Mouse (Mus musculus) lung, embryonic 16.5 days (tissue): Measurements from ENCODE around the gene Slc25a25. TPM values are rescaled to one million over a fixed set of nuclear protein-coding genes. Genes with fewer than 3 reads are reported as not detected.
A peak's percentile ranks its signal among the peaks of the same experiment; 100 is the strongest.

Source experiments
- ATAC-seq: fragments of 200-750 bp; cut with Nextera tagmentation; 2 replicates; pipeline ENCODE4 v1.8.0; 2017; ENCODE audit warnings: low read depth, mild to moderate bottlenecking, moderate library complexity
- H3K27ac ChIP-seq: fragments of 300-500 bp; sonication (generic); 2 replicates; pipeline ENCODE4 v1.5.1; 2014; ENCODE audit warnings: mild to moderate bottlenecking, control low read depth, low read length
- H3K27me3 ChIP-seq: fragments of 300-500 bp; sonication (generic); 2 replicates; pipeline ENCODE4 v1.6.1; 2014; ENCODE audit warnings: low read depth, low read length, mixed read lengths; ENCODE audit not compliant: control insufficient read depth, insufficient read depth
- H3K36me3 ChIP-seq: fragments of 300-500 bp; sonication (generic); 2 replicates; pipeline ENCODE4 v1.6.1; 2014; ENCODE audit warnings: low read length; ENCODE audit not compliant: control insufficient read depth, insufficient read depth
- H3K4me1 ChIP-seq: fragments of 300-500 bp; sonication (generic); replicated peaks from 2 replicates; pipeline ENCODE4 v1.6.1; 2014; ENCODE audit warnings: low read length, mixed read lengths; ENCODE audit not compliant: control insufficient read depth, insufficient read depth
- H3K4me2 ChIP-seq: fragments of 300-500 bp; sonication (generic); 2 replicates; pipeline ENCODE4 v1.6.1; 2014; ENCODE audit warnings: low read depth, low read length, control low read depth
- H3K4me3 ChIP-seq: fragments of 300-500 bp; sonication (generic); 2 replicates; pipeline ENCODE4 v1.5.1; 2014; ENCODE audit warnings: mild to moderate bottlenecking, low read length, control low read depth
- H3K9ac ChIP-seq: fragments of 300-500 bp; sonication (generic); 2 replicates; pipeline ENCODE4 v1.6.1; 2014; ENCODE audit warnings: low read length, control low read depth
- H3K9me3 ChIP-seq: fragments of 300-500 bp; sonication (generic); 2 replicates; pipeline ENCODE4 v1.6.1; 2016; ENCODE audit warnings: low read length; ENCODE audit not compliant: control insufficient read depth
- WGBS: fragments of 180-500 bp; shearing (Covaris S2); extraction: QIAGEN DNeasy Blood & Tissue Kit; methylation state at CpG from one replicate; pipeline ENCODE4 v1.1.7; 2014; 5-methylcytosine and 5-hydroxymethylcytosine counted together
- polyA plus RNA-seq: library from polyadenylated mRNA; unstranded; fragments of >200 nt; fragmentation: Nextera tagmentation; extraction: Ambion mirVana; gene quantifications from 2 replicates; pipeline ENCODE4 v1.2.1, GENCODE M21; 2015

Slc25a25 gene
- polyA plus RNA-seq, 1 experiment from 2014 or later = 17.5 TPM

DNA sequence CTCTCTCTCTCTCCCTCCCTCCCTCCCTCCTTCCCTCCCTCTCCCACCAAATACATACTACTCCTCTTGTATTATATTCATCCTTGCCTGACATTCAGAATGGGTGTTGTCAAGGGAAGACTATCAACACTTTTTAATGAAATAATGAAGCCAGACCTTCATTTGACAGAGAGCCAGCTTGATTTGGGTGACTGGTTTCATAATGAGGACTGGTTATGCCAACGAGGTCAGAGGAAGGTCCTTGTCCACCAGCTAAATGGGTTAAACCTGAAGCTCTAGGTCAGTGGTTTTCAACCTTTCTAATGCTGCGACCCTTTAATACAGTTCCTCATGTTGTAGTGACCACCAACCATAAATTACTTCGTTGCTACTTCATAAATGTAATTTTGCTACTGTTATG is 12.5 kb downstream of the Slc25a25 start:
- Histone ChIP-seq H3K36me3 (no peaks in the 10 kb centered on the region), H3K9me3 (no peaks in the 10 kb centered on the region), H3K9ac (no peak overlapping the region), H3K4me1 (peaks cover 31% of the 10 kb centered on the region), H3K4me2 (no peak overlapping the region), H3K27me3 (no peaks in the 10 kb centered on the region), H3K27ac (no peak overlapping the region), H3K4me3 (no peak overlapping the region)
- WGBS = 83% methylated on average over 3 of the region's 3 CpGs
- no peak for ATAC-seq

DNA sequence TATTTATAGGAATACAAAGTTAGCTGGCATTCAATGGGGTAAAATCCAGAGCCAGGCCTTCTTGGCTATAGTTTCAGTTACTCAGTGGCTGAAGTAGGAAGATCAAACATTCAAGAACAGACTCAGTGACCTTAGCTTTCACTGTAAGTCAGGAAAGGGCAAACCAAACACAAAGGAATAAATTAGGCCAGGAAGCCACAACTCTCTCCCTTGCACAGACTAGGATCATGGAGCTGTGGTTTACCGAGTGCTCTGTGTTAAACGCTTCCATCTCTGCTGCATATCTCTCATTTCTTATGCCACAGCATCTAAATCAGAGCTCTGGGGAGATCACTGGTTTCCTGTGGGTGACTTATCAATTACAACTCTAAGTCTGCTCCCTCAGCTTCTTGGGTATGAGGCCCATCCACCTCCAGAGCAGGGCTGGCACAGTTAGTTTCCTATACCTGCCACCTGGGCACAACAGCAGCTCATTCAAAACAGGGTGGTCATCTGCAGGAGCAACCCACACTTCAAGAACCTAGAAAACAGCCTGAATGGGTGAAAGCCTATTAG is 13.6 kb downstream of the Slc25a25 start:
- Histone ChIP-seq H3K4me3 (no peak overlapping the region), H3K36me3 (no peaks in the 10 kb centered on the region), H3K27me3 (no peaks in the 10 kb centered on the region), H3K9me3 (no peaks in the 10 kb centered on the region), H3K4me2 (no peak overlapping the region), H3K27ac (peak overlapping the region; percentile 76), H3K4me1 (peaks cover 31% of the 10 kb centered on the region), H3K9ac (peak overlapping the region; percentile 5)
- no peak for ATAC-seq
- WGBS = 60% methylated on average over 2 of the region's 2 CpGs

DNA sequence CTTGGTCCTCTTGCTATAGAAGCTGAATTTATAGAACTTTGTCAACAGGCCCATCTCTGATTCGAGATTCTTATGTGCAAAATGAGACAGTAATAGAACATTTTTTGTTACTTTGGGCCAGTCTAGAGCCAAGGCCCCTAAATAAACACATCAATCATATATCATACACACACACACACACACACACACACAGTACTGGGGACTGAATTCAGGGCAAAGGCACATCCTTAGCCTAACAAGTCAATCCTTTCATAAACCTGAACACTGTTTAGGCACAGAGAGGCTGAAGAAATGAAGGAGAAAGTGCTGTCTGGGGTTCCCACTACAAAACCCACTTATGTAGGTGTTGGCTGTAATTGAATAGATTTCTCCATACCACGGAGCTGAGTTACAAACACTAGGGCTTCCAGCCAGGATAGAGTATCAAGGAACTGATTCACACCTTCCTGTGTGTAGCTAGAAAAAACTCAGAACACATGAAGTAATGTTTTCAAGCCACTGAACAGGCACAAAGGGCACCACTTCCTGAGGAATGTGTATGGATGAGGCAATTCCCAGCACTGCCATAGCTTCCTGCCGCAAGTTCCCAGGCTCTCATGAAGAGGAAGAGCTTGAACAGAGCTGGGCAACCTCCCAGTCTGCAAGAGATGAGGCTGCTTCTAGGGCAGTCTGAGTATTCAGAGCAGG is 14.4 kb downstream of the Slc25a25 start:
- ATAC-seq = peak; percentile 84
- Histone ChIP-seq H3K36me3 (no peaks in the 10 kb centered on the region), H3K9me3 (no peaks in the 10 kb centered on the region), H3K9ac (no peak overlapping the region), H3K4me1 (peaks cover 31% of the 10 kb centered on the region), H3K4me3 (no peak overlapping the region), H3K4me2 (no peak overlapping the region; the same call in 1 of the 2 replicates), H3K27me3 (no peaks in the 10 kb centered on the region), H3K27ac (peak overlapping the region; percentile 76)
- 35% methylated on average over 3 of the region's 3 CpGs for WGBS

DNA sequence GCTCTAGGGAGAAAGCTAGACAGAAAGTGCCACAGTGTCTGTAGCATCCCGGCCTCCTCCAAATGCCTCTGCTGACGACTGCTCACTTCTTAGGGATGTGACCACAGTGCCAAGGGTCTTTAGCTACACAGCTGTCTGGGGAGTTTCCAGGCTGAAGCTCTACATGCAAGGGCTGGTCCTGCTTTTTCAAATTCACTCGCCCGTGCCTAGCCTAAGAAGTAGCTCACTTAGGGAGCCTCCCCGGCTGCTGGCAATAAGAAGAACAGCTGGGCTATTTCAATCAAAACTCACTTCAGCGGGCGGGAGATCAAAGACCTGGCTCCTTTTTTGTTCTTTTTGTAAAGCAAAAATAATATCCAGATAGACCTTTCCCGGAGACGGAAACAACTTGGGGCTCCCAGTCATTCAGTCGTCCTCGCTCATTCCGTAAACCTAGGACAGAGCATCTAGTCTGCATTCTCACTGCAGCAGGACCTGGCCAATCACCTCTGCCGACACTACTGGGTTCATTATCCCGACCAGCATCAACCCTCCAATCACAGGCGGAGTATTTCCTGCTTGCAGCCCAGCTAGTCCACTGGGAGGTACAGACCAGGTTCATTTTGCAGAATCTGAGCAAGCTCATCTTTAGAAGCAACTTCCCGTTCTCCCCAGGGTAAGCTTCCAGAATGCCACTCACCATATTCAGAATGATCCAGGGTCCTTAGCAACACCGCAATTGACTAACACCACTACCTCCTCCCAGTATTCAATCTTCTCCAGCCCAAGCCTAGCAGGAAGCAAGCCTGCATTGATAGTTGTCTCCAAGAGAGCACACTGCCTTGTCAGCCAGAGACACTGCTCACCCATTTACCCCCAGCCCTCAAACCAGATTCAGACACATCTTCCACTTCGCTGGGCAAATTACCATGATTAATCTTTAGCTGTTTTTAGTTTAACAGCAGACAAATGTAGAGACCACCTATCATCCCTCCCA is 20.3 kb downstream of the Slc25a25 start:
- Histone ChIP-seq H3K36me3 (no peaks in the 10 kb centered on the region), H3K9ac (peak overlapping the region; percentile 57), H3K4me2 (peak overlapping the region; percentile 58), H3K4me1 (peaks cover 45% of the 10 kb centered on the region), H3K27me3 (no peaks in the 10 kb centered on the region), H3K9me3 (no peaks in the 10 kb centered on the region), H3K27ac (peak overlapping the region; percentile 73), H3K4me3 (peak overlapping the region; percentile 46)
- peak; percentile 82 for ATAC-seq
- 7% methylated on average over 18 of the region's 18 CpGs for WGBS

DNA sequence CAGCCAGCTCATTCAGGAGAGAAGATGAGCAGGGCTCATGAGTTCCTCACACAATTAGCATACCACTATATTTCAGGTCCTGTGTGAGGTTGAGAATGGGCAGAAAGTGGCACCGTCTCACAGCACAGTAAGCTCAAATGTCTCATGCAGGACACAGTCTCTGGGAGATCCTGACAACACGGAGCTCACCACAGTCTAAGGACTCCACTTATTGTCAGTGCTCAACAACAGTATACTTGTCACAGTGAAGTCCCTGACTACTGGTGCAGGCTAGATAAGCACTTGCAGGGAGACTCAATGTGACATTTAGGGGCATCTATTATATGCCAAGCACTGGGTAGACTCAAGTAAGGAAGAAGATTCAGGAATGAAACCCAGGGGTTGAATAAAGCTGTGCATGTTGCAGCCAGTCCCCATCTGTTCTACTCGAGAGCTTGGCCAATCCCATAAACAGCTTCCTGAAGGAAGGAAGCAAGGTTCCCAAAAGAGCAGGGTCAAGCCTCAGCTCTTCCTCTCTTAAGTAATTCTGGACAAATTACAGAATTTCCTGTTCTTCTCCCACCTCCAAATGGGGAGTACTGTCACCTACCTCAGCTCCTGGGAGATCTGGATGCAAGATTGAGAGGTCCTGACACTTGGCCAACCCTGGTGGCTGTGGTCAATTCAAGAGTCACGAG is 21.9 kb downstream of the Slc25a25 start:
- Histone ChIP-seq H3K4me3 (no peak overlapping the region), H3K4me2 (no peak overlapping the region), H3K27ac (peak overlapping the region; percentile 34; the same call in 1 of the 2 replicates), H3K9me3 (no peaks in the 10 kb centered on the region), H3K36me3 (no peaks in the 10 kb centered on the region), H3K27me3 (no peaks in the 10 kb centered on the region), H3K4me1 (peaks cover 56% of the 10 kb centered on the region), H3K9ac (no peak overlapping the region)
- 59% methylated on average over 4 of the region's 4 CpGs for WGBS
- no peak for ATAC-seq

DNA sequence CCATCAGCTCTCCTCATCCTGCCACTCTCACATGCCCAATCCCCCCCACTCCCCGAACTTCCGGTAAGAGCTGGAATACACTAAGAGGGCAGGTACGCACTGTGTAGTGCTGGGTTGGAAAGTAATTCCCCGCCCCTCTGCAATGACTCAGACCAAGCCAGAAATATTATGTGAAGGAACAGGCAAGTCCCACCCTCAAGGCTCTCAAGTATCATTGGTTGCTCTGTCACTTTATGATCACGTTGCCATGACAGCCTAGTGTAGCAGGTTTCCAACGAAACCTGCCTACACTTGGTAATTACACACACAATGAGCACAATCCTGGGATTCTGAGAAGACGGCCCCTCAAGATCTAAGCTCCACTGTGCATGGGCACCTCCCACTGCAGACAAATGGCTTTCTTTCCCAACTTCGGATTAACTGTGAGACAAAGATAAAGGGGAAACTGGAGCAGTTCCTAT is 23.0 kb downstream of the Slc25a25 start:
- Histone ChIP-seq H3K4me2 (peak overlapping the region; percentile 29), H3K27me3 (no peaks in the 10 kb centered on the region), H3K4me1 (peaks cover 64% of the 10 kb centered on the region), H3K4me3 (no peak overlapping the region), H3K36me3 (no peaks in the 10 kb centered on the region), H3K27ac (peak overlapping the region; percentile 56), H3K9ac (no peak overlapping the region), H3K9me3 (no peaks in the 10 kb centered on the region)
- WGBS = 34% methylated on average over 8 of the region's 8 CpGs
- ATAC-seq = peak; percentile 50

DNA sequence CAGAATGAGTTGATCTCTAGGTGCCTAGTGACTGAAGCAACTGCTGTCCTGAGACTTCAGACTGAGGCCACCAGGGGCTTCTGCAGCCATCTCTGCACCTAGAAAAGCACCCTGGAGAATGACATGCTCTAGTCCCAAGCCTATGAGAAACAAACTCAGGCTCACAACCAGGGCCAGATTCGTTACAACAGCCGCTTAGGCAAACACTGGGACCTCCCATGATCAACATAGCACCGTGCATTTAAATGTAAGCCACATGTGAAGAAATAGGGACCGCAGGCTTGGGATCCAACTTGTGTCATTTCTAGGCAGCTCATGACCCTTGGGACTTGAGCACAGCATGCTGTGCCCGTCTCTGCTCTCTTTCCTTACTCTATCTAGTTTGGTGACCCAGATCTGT is 23.5 kb downstream of the Slc25a25 start:
- Histone ChIP-seq H3K9ac (no peak overlapping the region), H3K27me3 (no peaks in the 10 kb centered on the region), H3K4me1 (peaks cover 70% of the 10 kb centered on the region), H3K9me3 (no peaks in the 10 kb centered on the region), H3K4me2 (no peak overlapping the region), H3K27ac (peak overlapping the region; percentile 56), H3K36me3 (no peaks in the 10 kb centered on the region), H3K4me3 (no peak overlapping the region)
- WGBS = 76% methylated on average over 5 of the region's 5 CpGs
- no peak for ATAC-seq

DNA sequence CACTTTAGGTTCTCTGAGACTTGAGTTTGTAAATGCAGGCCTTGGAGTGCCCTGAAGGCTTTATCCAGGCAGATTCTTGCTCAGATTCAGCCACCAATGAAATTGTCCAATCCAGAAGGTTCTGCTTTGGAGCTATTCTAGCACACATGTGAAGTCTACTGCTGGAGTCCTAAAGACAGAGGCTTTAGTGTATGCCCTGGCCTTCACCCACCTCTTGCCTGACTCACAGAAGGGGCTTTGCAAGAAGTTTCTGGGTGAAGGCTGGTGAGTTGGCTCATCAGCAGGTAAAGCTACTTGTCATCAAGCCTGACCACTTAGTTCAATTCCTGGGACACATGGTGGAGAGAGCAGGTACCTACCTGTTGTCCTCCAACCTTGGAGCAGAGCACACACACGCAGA is 25.1 kb downstream of the Slc25a25 start:
- ATAC-seq = no peak
- Histone ChIP-seq H3K9ac (no peak overlapping the region), H3K36me3 (no peaks in the 10 kb centered on the region), H3K4me3 (no peak overlapping the region), H3K9me3 (no peaks in the 10 kb centered on the region), H3K4me2 (no peak overlapping the region), H3K27me3 (no peaks in the 10 kb centered on the region), H3K4me1 (peaks cover 66% of the 10 kb centered on the region), H3K27ac (no peak overlapping the region)
- WGBS = 90% methylated on average over 1 of the region's 1 CpGs
